Mouse (Mus musculus) 3T3-L1 (cell line): ENCODE data around the gene Ncan.
"Not testable (repeated sequence)": the region's sequence is repeated elsewhere in the genome, so short reads cannot be mapped to it uniquely, and the experiment has no call there.

Experiments
- DNase-seq: peaks from one replicate; pipeline ENCODE4 v3.0.0-alpha.2; 2015; ENCODE audit warnings: low read depth, low spot score

Gene Ncan

DNA sequence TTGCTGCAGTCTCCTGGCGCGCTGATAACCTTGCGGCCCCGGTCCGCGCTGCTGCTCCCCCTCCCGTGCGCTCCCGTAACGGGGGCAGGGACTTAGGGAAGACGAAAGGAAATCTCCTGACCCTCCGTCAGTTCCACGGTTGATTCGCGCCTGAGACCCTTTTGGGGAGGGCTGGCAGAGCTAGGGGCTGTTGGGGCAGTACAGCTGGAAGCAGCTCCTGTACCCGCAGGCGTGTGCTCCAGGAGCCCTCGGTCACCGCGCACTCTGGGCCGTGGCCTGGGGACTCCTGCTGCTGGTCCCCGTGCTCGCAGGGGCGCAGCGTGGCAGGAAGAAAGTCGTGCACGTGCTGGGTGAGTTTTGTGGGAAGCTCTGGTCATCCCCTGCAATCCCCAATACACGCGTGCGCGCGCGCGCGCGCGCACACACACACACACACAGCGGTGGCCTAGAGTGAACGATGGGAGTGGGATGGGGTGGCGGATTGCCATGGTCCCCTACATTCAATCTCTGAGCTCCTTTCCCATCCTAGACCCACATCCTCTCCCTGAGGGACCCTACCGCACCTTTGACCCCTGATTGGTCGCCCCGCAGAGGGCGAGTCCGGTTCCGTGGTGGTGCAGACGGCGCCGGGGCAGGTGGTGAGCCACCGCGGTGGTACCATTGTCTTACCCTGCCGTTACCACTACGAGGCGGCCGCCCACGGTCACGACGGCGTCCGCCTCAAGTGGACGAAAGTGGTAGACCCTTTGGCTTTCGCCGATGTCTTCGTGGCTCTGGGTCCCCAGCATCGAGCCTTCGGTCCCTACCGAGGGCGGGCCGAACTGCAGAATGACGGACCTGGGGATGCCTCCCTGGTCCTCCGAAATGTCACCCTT, 36.2 kb downstream of the Ncan start:
- no peak for DNase-seq

DNA sequence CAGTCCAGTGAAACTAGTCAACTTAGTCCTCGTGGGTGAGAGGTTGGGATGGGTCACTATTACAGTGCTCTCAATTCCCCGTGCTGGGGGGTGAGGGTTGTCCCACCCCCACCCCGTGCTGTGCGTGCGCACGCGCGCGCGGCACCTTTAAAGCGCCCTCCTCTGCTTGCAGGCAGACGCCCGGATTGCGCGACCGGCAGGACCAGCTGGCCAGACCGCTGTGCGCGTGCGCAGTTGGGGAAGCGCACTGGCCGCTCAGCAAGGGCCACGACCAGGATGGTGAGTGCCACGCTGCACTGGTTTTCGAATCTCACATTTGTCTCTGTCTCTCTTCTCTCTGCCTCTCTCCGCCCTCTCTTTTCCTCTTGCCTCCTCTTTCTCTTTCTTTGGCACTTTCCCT, 37.4 kb downstream of the Ncan start, which contains the start of gene Hapln4:
Hapln4 (plus strand) TSS at position 173 of the 400 bp plus-strand sequence.
- DNase-seq: peak; percentile 72

DNA sequence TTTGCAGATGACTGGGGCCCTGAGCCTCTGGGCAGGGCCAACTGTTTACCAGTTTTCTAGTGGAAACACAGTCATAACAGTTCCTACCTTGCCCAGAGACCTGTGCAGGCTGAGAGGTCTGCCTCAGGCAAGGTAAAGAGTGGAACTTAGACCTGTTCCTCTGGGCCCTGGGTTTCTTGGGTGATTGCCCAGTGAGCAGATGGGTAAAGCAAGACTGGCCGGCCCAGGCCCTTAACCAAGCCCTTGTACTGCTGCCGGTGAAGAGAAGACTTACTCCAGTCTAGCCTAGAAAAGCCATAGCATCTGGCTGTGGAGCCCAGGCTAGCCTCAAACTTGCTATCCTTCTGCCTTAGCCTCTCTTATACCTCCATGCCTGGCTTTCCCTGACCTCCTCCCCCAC, 38.7 kb downstream of the Ncan start:
- DNase-seq: no peak

DNA sequence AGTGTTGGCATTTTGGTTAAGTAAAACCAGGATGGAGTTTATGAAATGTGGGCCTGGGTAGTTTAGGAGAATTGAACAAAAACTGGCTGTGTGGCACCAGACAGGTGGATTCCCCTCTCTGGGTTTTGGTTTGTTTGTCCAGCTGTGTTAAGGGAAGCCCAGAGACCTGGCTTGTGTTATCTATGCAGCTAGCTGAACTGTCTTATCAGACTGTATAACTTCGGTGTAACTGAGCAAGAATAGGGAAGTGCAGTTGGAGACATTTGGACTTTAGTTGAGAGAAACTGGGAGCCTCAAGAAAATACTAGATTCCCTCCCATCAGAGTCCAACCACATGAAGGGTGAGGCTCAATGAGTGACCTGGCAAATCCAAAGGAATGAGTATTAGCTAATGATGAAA, 47.0 kb downstream of the Ncan start:
- no peak for DNase-seq

DNA sequence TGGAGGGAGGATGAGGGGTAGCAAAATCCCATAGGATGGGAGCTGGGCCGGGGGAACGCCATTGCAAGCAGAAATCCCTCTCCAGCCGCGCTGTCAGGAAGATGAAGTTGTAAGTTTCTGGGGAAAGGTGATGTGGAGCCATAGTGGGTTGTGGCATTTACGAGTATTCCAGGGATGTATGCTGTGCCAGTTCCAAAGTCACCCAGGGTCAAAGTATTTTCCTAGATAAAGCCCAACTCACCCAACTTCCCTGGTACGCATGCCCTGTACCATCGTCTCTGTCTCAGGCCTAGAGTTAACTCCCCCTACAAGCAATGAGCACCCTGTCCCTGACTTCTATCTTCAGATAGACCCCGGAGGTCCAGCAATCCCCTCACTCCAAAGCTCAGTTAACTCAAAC, 47.6 kb downstream of the Ncan start:
- DNase-seq: no peak

DNA sequence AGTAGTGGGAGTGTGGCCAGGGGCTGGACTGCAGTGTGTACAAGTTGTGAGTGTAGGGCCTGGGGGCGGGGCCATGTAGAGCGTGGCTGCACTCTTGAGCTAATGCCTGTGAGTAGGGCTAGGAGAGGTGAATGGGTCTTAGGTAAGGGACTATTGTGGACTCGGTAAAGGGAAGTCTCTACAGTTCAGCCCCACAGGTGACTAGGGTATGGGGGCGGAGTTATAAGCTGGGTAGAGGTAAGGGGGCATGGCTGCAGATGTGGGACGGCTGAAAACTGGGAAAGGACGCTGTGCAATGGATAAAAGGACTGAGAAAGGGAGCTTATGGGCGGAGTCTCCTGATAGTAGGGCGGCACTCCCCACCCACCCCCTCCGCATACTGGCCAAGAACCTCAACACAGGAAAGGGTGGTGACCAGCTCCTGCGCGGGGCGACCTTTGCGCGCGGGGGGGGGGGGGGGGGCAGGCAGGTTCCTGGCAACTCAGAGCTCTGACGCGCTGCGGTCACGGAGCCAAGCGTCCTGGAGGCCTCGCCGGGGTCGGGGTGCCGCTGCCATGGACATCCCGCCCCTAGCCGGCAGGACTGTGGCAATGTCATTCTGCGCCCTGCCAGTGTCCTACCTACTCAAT, 48.1 kb downstream of the Ncan start, which contains the start of gene Tm6sf2:
Tm6sf2 (plus strand) TSS at position 484 of the 629 bp plus-strand sequence.
- no peak for DNase-seq

DNA sequence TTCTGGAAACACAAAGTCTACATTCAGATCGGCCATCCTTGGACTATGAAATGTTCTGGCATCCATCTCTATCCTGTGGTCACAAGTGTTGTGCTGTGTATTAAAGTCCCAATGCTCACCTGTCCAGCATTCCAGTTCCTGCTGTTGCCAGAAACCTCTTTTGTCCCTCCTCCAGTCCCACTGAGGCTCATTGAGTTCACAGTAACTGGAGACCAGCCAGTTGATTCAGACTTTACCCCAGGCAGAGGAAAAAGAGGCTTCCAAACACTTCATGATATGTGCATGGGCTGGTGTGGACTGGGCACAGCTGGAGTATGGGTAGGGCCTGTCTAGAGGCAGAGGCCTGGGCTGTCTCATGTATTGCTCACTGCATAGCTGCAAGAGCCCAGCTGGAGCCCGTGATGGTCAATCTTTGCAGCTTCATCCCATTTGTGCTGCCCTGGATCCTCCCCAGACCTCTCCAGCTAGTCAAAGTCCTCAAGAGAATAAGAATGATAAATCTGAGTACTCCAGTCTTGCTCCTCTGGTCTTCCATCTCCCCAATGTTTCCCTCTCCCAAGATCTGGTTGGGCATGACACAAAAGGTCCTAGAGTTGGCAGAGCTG, 48.7 kb downstream of the Ncan start:
- no peak for DNase-seq

DNA sequence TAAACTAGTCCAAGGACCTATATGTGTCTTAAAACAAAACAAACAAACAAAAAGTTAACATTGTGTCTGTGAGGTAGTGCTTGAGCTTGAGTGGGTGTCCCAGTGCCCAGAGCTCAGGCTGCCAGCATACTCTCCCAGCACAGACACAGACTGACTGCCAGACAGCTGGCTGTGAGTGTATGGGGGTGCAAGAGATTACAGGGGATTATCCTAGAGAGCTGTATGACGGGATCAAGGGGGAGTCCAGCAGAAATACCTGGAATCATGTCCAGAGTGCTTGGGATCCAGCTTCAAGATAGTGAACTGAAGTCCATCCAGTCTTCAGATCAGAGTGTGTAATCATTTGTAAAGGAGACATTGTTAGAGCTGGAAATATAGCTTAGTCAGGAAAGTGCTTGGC, 63.0 kb downstream of the Ncan start:
- DNase-seq: no peak

DNA sequence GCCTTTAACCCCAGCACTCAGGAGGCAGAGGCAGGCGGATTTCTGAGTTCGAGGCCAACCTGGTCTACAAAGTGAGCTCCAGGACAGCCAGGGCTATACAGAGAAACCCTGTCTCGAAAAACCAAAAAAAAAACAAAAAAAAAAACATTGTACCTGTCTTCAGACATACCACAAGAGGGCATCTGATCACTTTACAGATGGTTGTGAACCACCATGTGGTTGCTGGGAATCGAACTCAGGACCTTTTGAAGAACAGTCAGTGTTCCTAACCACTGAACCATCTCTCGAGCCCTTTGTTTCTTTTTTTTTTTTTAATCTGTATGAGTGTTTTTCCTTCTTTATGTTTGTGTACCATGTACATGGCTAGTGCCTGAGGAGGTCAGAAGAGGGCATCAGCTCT, 70.2 kb downstream of the Ncan start:
- not testable (repeated sequence) for DNase-seq

DNA sequence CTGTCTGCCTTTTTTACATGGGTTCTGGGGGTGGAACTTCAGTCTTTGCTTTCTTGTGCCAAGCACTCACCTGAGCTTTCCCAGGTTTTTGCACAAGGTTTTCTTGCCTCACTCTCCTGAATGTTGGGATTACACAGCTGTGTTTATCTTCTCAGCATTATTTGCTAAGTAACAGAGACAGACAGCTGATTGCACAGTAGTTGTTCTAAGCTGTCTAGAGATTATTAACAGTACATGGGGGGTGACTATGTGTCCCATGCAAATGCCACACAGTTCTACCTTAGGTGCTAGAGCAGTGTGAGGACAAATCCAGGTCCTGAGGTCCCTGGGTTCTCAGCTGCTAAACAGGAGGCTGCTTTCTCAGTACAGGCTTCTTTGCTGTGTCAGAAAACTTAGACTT, 71.0 kb downstream of the Ncan start:
- no peak for DNase-seq

DNA sequence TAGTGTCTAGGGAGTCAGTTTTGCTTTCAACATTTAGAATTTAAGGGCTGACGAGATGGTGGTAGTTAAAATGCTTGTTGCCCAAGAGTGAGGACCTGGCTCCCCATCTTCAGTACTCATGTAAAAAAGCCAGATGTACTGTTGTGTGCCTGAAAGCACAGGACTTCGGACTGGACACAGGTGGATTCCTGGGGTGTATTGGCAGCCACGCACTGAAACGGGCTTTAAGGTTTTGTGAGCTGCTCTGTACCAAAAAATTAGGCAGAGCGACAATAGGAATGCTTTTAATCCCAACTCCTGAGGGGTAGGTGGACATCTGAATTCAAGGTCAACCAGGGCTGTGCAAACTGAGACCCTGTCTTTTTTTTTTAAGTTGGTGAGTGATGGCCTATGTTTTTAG, 76.7 kb downstream of the Ncan start:
- no peak for DNase-seq
